Mouse (Mus musculus): ENCODE data around the gene Nmnat3.
"Not testable (repeated sequence)": the region's sequence is repeated elsewhere in the genome, so short reads cannot be mapped to it uniquely, and the experiment has no call there.

Nmnat3 gene

GRCm38 (mm10) chr9:98287135-98287534 lies at the start of gene Nmnat3:
Nmnat3 (plus strand) TSS chr9:98287435.
- DNase-seq = not testable (repeated sequence)

- DNase-seq = no peak
These were observed 43.8 kb upstream of the Nmnat3 start for GRCm38 (mm10) chr9:98243481-98243880.

- DNase-seq = no peak
These were observed 43.0 kb upstream of the Nmnat3 start for GRCm38 (mm10) chr9:98244223-98244622.

- no peak for DNase-seq
These were observed 42.0 kb upstream of the Nmnat3 start for GRCm38 (mm10) chr9:98245226-98245625.

GRCm38 (mm10) chr9:98246351-98246750 lies 40.9 kb upstream of the Nmnat3 start:
- DNase-seq = no peak

GRCm38 (mm10) chr9:98260210-98260609 lies 27.0 kb upstream of the Nmnat3 start:
- no peak for DNase-seq

- DNase-seq = no peak
These were observed 25.7 kb upstream of the Nmnat3 start for GRCm38 (mm10) chr9:98261461-98262011.

- DNase-seq = no peak
These were observed 22.3 kb upstream of the Nmnat3 start for GRCm38 (mm10) chr9:98264916-98265315.

GRCm38 (mm10) chr9:98272734-98273133 lies 14.5 kb upstream of the Nmnat3 start:
- no peak for DNase-seq

GRCm38 (mm10) chr9:98275080-98275479 lies 12.2 kb upstream of the Nmnat3 start:
- DNase-seq = no peak

GRCm38 (mm10) chr9:98280162-98280561 lies 7.1 kb upstream of the Nmnat3 start:
- no peak for DNase-seq

GRCm38 (mm10) chr9:98285606-98286301 lies 1.5 kb upstream of the Nmnat3 start:
- DNase-seq = no peak

- no peak for DNase-seq
These were observed 2.4 kb downstream of the Nmnat3 start for GRCm38 (mm10) chr9:98289665-98290064.

- no peak for DNase-seq
These were observed 3.4 kb downstream of the Nmnat3 start for GRCm38 (mm10) chr9:98290591-98290990.

GRCm38 (mm10) chr9:98296383-98297201 lies 9.4 kb downstream of the Nmnat3 start:
- peak; percentile 84 to 85 for DNase-seq

- DNase-seq = peak; percentile 20 to 35
These were observed 10.2 kb downstream of the Nmnat3 start for GRCm38 (mm10) chr9:98297234-98297936.

- DNase-seq = no peak
These were observed 10.8 kb downstream of the Nmnat3 start for GRCm38 (mm10) chr9:98297937-98298595.

GRCm38 (mm10) chr9:98298761-98299160 lies 11.5 kb downstream of the Nmnat3 start:
- DNase-seq = no peak

- no peak for DNase-seq
These were observed 12.0 kb downstream of the Nmnat3 start for GRCm38 (mm10) chr9:98299235-98299634.

- DNase-seq = no peak
These were observed 13.3 kb downstream of the Nmnat3 start for GRCm38 (mm10) chr9:98300582-98300981.

GRCm38 (mm10) chr9:98307011-98307410 lies 19.8 kb downstream of the Nmnat3 start:
- DNase-seq = no peak

GRCm38 (mm10) chr9:98311316-98311965 lies 24.2 kb downstream of the Nmnat3 start:
- DNase-seq = no peak

All from thymus, adult 18-20 months (tissue).